Mouse (Mus musculus): ENCODE measurements around the gene Clic6. TPM values are rescaled to one million over a fixed set of nuclear protein-coding genes. Genes with fewer than 3 reads are reported as not detected.

Clic6 gene
- total and polyA plus RNA-seq, 3 experiments: 0.24 to 1.2 TPM; not detected in 1

- no peaks in the 10 kb centered on the region for H3K27me3 ChIP-seq (replicated peaks)
- no peak overlapping the region for H3K4me2 ChIP-seq (ENCODE audit: insufficient read depth, low read depth, poor library complexity, severe bottlenecking)
- no peak overlapping the region for H3K4me3 ChIP-seq (replicated peaks in 1 of 3; ENCODE audit: low read depth in 2 of 3, low read length in 2 of 3, poor library complexity in 1 of 3)
- no peak for DNase-seq (ENCODE audit: extremely low read depth)
- H3K36me3 ChIP-seq (replicated peaks in 1 of 2; ENCODE audit: control insufficient read depth in 1 of 2, insufficient read depth in 1 of 2, low read length in 1 of 2): peaks cover 0 to 16% of the 10 kb centered on the region in 2 experiments
- dilution Hi-C loops (cut with MboI; ENCODE audit: extremely low pct_ligation_motif_present, extremely low pct_unique_long_range_greater_than_20kb, low sequenced_read_pairs) (no loop called here), in situ Hi-C loops (cut with MboI; ENCODE audit: low pct_ligation_motif_present, low pct_unique_long_range_greater_than_20kb, low sequenced_read_pairs) (no loop called here)
- H3K27ac ChIP-seq (ENCODE audit: insufficient read depth, low read depth): no peak overlapping the region
- peaks cover 9 to 49% of the 10 kb centered on the region in 2 experiments for H3K4me1 ChIP-seq (ENCODE audit: control insufficient read depth in 1 of 2, insufficient read depth in 2 of 2)
- H3K9ac ChIP-seq (ENCODE audit: insufficient read depth, low read depth): no peak overlapping the region
- H3K79me2 ChIP-seq (replicated peaks; ENCODE audit: control insufficient read depth, extremely low read depth, insufficient read depth, poor library complexity, severe bottlenecking): no peaks in the 10 kb centered on the region
- TF ChIP-seq ZC3H11A (IDR thresholded peaks at IDR 0.05; ENCODE audit: low read depth, low read length): no peak
- TF ChIP-seq SIN3A (IDR thresholded peaks at IDR 0.05; ENCODE audit: low read length): no peak
- TF ChIP-seq USF1 (IDR thresholded peaks at IDR 0.05; ENCODE audit: low read depth, low read length): no peak
- no peak for TF ChIP-seq USF2 (conservative IDR thresholded peaks at IDR 0.05; ENCODE audit: low read depth, low read length)
- no peak for TF ChIP-seq MYC (IDR thresholded peaks at IDR 0.05; ENCODE audit: low read depth, low read length)
- no peak for TF ChIP-seq HCFC1 (IDR thresholded peaks at IDR 0.05; ENCODE audit: low read depth, low read length)
- TF ChIP-seq POLR2A (IDR thresholded peaks at IDR 0.05; ENCODE audit: low read depth, low read length): no peak
- no peak for TF ChIP-seq SMC3 (IDR thresholded peaks at IDR 0.05; ENCODE audit: low read depth, low read length)
- TF ChIP-seq ETS1 (conservative IDR thresholded peaks at IDR 0.05; ENCODE audit: low read depth, low read length): no peak
- TF ChIP-seq TCF12 (IDR thresholded peaks at IDR 0.05; ENCODE audit: low read depth, low read length): no peak
- TF ChIP-seq ZMIZ1 (IDR thresholded peaks at IDR 0.05; ENCODE audit: low read depth, low read length): no peak
- TF ChIP-seq E2F4 (IDR thresholded peaks at IDR 0.05; ENCODE audit: insufficient replicate concordance, low read depth, low read length): no peak
- TF ChIP-seq JUN (IDR thresholded peaks at IDR 0.05; ENCODE audit: insufficient read depth, low read depth, low read length): no peak
- no peaks in the 10 kb centered on the region for H3K9me3 ChIP-seq (replicated peaks; ENCODE audit: low read length)
Measured at GRCm38 (mm10) chr16:92461412-92461811, 24.1 kb upstream of the Clic6 start.

GRCm38 (mm10) chr16:92464390-92464972 lies 21.1 kb upstream of the Clic6 start:
- H3K36me3 ChIP-seq (replicated peaks in 1 of 2; ENCODE audit: control insufficient read depth in 1 of 2, insufficient read depth in 1 of 2, low read length in 1 of 2): peaks cover 0 to 11% of the 10 kb centered on the region in 2 experiments
- in situ Hi-C loops (cut with MboI; ENCODE audit: low pct_ligation_motif_present, low pct_unique_long_range_greater_than_20kb, low sequenced_read_pairs): no loop called here
- no peaks in the 10 kb centered on the region for H3K27me3 ChIP-seq (replicated peaks)
- H3K4me1 ChIP-seq (ENCODE audit: control insufficient read depth in 1 of 2, insufficient read depth in 2 of 2): peaks cover 3 to 35% of the 10 kb centered on the region in 2 experiments; a peak in 3 of 4 replicates
- no peak for DNase-seq (ENCODE audit: extremely low read depth)
- dilution Hi-C loops (cut with MboI; ENCODE audit: extremely low pct_ligation_motif_present, extremely low pct_unique_long_range_greater_than_20kb, low sequenced_read_pairs): no loop called here
- no peak overlapping the region for H3K9ac ChIP-seq (ENCODE audit: insufficient read depth, low read depth)
- H3K27ac ChIP-seq (ENCODE audit: insufficient read depth, low read depth): no peak overlapping the region
- no peak overlapping the region for H3K4me2 ChIP-seq (ENCODE audit: insufficient read depth, low read depth, poor library complexity, severe bottlenecking)
- H3K79me2 ChIP-seq (replicated peaks; ENCODE audit: control insufficient read depth, extremely low read depth, insufficient read depth, poor library complexity, severe bottlenecking): no peaks in the 10 kb centered on the region
- TF ChIP-seq KAT2A (IDR thresholded peaks at IDR 0.05; ENCODE audit: insufficient replicate concordance, low read length) (no peak), ZC3H11A (IDR thresholded peaks at IDR 0.05; ENCODE audit: low read depth, low read length) (no peak), ZKSCAN1 (IDR thresholded peaks at IDR 0.05; ENCODE audit: borderline replicate concordance, low read depth, low read length) (no peak)
- no peak overlapping the region for H3K4me3 ChIP-seq (replicated peaks in 1 of 3; ENCODE audit: low read depth in 2 of 3, low read length in 2 of 3, poor library complexity in 1 of 3)
- H3K9me3 ChIP-seq (replicated peaks; ENCODE audit: low read length): no peaks in the 10 kb centered on the region
